Mouse (Mus musculus) left cerebral cortex, adult 11 months (tissue): Measurements from ENCODE around the gene Cdh23.

ENCODE experiments used
- DNase-seq: peaks from one replicate; pipeline ENCODE4 v3.0.0; 2022; ENCODE audit warnings: low spot score

Gene Cdh23

DNA sequence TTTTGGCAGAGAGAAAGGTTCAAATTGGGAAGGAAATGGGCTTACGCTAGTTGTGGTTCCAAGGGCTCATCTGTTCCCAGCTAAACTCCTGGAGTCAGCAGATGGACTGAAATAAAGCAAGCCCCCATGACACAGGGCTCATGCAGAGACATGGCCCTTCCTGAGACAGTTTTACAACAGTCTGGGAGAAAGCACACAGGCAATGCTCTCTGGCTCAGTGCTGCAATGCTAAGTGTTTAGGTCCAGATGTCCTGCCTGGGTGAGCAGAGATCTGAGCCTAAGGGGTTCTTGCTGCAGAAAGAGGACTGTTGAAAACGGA lies 334.0 kb downstream of the Cdh23 start:
- no peak for DNase-seq

DNA sequence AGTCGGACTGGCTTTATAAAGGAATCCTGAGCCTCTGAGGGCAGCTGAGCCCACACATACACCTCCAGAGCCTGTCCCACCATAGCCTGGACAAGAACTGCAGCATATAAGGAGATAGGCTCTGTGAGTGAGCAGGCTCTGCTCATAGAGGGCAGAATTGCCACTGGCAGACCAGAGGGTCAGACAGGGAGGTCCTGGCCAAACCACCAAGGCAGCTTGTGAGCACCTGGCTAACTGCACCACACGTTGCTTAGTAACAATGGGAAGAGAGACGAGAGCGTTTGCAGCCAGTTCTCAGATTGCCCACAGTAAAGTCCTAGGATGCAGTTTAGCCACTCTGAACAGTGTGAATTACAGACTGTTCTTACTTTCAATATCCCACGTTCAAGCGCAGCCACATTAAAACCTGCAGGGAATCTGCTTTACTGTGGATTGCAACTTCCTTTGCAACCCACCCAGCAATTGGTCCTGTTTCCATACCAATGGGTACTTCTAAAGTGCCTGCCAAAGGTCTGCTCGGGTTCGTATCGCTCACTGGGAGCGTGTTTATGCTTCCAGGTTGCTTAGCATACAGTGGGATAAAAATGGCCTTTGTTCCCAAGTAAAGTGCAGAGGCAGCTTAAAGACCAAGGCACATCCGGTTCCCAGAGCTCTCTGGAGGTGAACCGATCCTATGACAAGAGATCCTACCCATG lies 334.5 kb downstream of the Cdh23 start:
- DNase-seq: no peak

DNA sequence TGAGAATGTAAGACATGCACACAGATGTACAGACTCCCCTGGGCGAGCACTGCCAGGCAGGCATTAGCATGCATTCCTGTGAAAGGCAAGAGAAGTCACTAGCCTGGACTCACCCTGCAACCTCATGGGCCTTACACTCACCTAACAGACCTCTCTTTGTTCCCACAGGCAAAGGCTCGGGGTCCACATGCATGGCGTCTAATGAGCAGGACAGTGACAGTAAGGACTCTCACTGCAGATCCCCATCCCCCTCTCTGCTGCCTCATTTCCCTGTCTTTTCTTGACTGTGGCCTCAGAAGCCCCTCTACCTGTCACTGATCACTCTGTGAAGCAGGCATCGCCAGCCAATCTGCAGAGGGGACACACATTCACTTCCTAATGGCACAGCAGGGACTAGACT lies 337.5 kb downstream of the Cdh23 start:
- no peak for DNase-seq

DNA sequence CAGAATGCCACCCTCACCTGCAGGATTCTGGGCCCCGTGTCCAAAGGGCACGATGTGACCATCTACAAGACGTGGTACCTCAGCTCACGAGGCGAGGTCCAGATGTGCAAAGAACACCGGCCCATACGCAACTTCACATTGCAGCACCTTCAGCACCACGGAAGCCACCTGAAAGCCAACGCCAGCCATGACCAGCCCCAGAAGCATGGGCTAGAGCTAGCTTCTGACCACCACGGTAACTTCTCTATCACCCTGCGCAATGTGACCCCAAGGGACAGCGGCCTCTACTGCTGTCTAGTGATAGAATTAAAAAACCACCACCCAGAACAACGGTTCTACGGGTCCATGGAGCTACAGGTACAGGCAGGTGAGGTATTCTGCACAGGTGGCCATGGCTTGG lies 338.4 kb downstream of the Cdh23 start:
- DNase-seq: no peak

DNA sequence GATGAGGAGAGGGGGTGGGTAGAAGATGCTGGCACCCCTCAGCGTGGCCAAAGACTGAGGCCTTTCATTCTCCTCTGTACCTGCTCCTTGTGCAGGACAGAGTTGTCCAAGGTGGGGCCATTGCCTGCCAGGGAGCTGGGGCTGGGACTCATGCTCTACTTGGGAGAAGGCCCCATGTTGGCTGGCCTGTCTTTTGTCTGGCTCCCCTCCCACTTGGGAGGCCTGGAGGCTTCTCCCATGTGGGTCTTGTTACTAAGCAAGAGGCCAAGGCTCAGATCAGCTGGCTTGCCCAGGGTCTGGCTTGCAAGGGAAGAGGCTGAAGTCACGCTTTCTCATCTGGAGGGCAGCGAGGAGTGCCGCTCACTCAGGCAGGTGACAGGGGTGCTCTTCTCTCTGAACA lies 338.8 kb downstream of the Cdh23 start:
- no peak for DNase-seq

DNA sequence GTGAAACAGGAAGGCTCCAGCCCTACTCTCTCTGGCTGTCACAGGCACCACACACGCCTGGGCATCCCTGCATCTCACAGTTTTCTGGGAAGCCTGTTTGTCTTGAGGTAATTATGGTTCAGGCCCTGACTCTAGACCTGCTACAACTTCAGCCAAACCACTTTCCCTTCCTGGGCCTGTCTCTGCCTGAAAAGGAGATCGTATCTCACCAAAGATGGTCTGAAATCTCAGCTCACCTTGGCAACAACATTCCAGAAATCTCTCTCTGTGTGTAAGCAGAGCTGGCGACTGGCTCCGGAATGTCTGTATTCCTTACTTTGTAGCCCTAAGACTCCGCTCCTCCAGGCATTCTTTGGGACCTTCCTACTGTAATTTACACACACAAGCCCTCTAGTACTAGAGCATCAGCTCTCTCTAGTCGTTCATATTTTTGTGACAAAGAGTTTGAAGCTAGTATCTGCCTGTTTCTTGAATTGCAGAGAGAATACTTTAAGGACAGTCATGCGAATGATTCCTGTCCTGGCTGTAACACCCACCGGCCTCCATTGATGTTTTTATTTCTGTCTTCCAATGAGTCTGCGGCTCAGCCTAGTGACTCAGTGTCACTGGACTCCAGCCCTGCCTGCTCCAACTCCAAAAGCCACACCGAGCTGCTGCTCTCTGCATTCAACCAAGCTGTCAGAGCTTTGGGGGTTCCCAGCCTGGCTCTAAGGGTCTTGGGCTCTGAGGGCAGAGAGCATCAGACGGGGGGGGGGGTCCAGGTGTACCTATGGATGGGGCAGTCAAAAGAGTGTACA lies 341.2 kb downstream of the Cdh23 start:
- DNase-seq: no peak

DNA sequence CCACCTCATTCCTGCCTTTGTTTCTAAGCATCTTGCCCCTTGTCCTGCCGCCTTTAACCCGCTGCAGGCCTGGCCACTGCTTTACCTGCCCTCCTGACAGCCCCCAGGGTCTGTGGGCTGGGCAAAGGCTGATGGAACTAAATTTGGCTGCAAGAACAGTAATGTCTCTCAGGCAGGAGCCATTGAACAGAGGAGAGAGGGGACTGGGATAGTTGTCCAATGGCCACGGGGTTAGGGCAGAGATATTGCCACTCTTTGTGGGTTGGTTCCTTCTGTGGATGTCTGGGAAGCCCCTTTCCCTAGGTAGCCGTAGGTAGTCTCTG lies 342.3 kb downstream of the Cdh23 start:
- DNase-seq: no peak

DNA sequence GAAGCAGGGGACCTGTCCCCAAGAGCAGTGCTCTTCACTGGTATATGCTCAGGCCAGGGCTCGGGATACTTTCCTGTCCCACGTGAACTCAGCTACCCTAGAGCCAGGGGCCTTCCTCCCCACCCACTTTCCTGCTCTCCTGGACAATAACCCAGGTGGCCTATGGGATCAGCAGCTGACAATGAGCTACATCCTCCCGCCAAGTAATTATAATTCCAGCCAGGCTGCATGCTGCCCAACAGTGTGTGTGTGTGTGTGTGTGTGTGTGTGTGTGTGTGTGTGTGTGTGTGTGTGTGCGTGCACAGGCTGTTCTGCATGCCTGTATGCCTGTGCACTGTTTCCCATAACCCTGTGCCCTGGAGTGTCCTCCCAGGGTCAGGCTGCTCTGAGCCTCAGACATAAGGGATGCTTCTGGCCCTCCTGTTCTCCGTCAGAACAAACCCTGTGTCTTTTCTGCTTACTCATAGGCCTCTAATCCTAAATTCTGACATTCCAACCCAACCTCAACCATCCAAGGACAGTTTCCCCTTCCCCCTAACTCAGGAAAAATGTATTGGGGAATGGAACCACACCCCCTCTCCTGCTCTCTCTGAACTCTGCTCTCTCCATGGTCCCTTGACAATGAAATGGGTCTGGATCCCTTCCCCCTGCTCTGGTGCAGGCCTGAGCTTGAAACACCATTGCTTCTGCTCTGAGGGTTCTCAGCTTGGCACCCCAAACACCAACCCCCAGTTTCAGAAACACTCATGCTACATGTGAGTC lies 342.9 kb downstream of the Cdh23 start:
- DNase-seq: no peak

DNA sequence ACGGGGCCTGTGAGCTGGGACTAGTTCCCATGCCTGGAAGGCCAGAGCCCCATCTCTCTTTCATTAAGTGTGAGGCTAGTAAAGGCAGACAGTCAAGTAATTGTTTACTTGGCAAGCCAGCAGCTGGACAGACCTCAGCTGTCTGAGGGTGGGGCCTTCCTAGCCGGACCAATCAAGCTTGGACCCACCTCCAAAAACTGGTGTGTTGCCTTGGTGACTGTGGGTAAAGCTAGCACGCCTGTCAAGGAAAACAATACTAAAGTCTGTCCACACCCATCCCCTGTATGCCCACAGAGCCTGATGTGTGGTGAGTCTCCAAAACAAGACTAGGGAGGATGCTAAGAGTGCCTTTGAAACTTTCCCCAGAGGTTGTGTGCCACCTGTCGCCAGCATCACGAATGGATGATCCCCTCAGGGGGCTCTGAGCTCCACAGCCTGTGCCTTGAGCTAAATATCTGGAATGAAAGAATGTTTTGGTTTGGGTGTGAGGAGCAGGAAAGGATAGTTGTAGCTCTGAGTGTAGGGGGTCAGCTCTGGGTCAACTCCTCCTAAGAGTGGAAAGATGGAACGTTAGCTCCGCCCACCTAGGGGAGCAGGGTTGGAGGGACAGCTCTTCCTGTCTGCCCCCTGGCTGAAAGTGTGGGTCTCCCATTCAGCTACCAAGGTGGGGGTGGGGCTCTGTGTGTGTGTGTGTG lies 344.4 kb downstream of the Cdh23 start:
- DNase-seq: no peak

DNA sequence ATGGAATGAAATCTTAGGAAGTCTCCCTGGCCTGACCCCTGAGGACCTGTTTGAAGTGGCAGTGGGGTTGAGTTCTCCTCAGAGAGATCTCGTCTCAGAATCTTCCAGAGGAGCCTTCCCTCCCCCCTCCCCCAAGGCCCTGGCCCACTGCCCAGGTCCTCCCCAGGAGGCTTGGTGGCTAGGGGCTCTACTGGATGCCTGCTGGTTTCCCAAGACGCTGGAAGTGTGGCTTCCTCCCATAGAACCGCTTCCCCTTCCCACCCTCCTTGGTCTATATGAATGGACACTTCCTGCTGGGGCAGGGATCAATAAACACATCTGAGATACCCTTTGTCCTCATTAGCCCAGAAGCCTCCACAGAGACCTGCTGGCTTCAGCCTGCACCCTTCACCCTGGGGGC lies 345.0 kb downstream of the Cdh23 start:
- no peak for DNase-seq

DNA sequence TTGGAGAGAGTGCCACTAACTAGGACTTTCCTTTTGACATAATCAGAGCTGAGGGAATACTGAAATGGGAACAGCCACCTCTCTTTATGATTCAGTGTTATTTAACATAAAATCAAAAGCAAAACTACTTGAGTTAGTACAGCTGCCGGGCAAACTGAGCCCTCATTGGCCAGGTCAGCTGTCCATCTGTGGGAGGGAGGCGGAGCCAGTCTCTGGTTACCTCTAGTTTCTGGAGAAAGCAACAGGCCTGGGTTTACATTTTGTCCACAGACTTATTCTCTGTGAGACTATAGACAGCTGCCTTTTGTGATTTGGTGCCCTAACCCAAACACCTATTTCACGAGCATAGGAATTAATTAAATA lies 345.5 kb downstream of the Cdh23 start:
- no peak for DNase-seq

DNA sequence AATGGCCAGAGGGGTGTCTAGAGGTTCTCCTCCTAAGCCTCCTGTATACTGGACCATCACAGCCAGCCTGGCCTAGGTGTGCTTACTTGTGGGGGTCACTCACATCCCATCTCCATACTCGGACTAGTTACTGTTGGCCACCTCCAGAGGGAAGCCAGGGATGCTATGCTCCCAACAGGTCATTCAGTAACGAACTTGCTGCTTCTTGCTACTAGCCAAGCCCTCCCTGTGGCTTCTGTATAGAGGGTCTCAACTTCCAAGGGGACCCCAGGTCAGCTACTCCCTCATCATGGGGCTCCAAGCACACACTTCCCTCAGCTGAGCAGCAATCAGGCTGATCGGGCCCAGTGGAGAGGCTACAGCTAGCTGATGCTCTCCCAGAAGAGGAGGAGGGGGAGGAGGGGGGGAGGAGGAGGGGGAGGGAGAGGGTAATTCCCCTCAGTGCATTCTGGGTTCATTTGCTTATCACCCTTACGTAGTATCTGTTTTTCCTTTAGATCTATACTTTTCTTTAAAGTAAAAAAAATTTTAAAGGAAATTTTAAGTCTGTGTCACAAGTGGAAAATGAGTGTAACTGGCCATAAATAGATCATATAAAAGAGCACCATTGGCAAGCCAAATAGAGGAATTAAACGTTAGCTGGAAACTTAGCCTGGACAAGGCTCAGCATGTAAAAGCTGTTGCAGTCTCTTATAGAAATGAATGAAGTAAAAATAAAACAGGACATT lies 346.0 kb downstream of the Cdh23 start:
- no peak for DNase-seq

DNA sequence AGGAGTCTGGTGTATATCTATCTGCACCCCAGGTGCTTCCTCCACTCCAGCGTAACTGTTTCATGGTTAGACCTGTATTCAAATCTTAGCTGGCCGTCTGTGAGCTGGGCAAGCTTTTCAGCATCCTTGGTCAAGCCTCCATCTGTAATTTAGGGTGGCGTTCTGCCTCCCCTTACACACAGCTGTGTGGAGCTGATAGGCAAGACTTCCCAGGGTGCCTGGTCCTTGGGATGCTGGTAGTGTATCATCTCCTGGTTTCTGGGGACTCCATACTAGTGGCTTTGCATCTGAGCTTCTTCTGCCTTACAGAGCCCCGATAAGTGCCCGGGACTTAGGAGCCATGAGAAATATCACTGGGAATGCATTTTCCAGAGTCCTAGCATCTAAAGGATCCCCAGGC lies 346.6 kb downstream of the Cdh23 start:
- DNase-seq: no peak

DNA sequence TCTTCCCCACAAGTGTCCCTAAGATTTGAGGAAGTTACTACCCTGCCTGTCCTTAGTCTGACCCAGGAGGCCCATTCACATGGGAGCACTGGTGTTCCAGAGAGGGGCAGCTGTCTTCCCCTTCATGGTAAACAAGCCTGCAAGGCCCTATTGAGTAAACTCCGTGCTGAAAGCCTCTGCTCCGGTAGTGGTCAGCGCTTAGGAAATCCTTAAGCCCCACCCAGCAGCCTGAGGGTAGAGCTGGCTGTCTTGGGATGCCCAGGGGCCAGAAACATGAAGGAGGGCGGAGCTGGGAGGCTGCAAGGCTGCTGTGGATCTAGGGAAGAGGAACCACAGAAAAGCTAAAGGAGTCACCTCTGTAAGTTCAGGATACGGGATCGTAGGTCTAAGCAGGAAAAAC lies 347.2 kb downstream of the Cdh23 start:
- DNase-seq: no peak

DNA sequence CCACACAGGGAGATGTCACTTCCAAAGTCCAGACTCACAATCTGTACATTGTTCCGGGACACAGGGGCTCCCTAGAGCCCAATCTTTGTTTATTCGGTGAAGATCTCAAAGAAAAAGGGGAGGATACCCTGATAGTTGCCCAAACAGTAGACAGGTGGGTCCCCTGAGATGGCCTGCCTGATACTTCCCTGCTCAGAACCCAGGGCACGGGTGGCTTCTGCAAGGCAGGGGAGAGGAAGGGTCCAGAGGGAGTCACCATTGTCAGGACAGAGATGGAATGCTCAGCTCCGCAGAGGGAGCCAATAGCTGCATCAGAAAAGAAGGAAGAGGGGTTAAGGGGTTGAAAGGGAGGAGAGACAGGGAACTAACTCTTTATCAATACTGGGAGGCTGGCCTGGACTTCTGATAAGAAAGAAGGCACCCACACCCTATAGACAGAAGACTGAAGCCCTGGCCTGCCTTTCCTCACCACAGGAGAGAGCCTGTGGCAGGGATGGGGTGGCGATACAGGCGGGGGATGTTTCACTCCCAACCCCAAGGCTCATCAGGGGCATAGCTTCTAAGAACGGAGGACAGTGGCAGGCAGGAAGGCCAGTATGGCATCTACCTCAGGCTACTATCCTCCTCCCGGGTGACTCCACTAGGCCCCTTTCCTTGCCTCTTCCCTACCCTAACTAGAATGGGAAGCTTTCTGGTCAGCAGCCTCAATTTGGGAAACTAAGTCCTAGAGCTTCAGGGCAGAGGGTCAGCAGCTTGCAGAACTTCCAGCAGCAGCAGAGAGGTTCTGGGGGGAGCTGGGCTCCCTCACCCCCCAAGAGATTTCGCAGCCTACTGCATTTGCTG lies 348.3 kb downstream of the Cdh23 start:
- DNase-seq: no peak

DNA sequence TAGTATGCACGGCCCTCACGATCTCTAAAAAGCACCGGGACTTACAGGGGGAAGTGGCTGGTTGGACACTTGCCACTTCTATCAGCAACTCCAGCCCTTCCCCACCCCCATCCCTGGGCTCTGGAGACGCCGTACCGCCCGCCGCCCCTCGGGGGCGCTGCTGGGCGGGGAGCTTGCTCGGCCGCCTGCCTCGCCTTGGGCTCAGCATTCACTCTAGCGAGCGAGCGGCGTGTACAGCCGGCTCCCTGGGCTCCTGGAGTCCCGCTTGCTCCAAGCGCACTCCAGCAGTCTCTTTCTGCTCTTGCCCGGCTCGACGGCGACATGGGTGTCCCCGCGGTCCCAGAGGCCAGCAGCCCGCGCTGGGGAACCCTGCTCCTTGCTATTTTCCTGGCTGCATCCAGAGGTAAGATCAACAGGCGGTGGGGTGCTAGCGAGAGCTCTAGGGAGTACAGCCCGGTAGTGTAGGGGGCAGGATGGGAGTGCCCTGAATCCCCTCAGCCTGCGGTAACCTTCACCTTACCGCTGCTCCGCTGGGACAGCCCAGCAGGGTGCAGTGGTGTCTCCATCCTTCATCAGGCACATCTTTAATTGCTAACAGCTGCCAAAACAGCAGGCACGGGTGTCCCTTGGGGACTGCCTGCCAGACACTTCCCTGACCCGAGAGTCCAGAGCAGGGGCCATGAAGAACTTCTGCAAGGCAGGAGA lies 349.4 kb downstream of the Cdh23 start, which contains the start of gene Vsir:
Gene Vsir (plus strand): TSS at position 151 of the 705 bp plus-strand sequence.
- peak; percentile 23 for DNase-seq

DNA sequence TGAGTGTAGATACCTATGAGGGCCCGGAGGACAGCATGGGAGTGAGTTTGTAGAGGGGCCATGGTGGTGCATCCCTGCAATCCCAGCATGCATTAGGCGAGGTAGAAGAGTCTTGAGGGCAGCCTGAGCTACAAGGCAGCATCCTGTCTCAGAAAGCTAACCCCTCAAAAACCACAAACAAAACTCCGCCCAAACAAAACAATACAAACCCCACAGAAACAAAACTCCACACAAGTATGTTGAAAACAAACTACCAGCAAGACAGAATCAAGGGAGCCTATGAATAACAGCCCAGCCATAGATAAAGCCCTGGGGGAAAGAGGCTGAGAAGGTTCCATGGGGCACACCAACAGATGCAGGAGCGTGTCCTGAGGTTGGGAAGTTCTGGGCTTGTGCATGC lies 350.2 kb downstream of the Cdh23 start:
- no peak for DNase-seq

DNA sequence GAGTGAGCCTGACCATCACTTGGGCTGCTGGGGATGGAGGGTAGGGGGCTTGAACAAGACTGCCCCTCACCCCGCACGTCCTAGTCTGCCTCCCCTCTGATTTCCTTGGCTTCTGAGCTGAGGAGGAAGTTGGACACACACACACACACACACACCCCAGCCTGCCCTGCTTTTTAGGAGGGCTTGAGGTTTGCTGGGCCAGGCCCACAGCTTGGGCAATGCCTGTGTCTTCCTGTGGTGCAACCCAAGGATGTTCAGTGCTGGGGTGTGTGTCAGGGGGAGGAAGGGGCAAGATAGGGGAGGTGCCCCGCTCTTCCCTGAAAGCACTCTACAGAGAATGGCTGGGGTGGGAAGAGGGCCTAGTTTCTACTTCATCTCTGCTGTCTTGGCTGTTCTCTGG lies 352.2 kb downstream of the Cdh23 start:
- DNase-seq: no peak

DNA sequence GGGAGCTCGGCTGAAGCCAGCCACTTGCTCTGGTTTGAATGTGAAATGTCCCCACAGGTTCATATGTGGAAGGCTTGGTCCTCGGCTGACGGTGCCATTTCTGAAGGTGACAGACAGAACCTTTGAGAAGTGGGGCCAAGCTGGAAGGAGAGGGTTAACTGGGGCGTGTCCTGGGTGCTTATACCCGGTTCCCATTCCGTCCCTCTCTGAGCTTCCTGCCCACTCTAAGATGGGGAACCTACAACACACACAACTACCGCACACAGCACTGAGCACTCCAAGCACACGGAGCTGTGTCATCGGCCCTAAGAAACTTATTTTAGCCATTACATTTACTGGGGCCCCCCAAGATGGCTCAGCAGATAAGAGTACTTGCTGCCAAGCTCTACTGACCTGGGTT lies 354.8 kb downstream of the Cdh23 start:
- no peak for DNase-seq

DNA sequence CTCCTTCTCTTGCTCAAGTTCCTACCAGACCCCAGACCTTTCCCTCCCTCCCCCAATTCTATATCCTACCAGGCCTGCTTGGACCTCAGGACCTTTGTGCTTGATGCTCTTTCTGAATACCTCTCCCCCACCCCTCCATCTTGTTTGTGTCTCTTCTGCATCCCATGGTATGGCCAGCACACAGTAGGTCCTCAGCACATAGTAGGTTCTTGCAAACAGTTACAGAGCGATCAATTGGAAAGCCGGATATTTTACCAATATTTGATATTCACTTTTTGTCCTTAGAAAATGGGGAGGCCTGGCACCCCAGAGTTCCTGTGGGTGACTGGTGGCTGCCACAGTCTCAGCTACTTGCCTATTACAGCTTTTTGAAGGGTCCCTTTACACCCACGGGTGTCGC lies 361.3 kb downstream of the Cdh23 start:
- DNase-seq: no peak

DNA sequence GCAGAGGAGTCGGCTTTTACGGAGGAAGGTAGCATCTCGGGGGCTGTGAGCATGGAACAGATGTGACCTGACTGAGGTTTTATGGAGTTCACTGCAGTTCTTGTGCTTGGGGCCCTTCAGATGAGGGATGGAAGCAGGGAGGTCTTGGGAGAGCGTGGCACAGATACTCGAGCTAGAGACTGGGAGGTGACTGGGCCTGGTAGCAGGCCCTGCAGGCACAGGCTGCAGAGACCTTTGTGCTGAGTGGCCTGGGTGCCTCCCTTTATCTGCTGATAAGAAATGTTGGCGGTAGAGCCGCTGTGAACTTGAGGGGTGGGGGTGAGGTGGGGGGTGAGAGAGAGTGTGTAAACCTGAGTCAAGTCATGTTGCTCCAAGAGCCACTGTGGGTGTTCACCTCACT lies 361.7 kb downstream of the Cdh23 start:
- DNase-seq: no peak
